Mouse (Mus musculus) bone marrow, adult 2 months (tissue): ENCODE data around the gene Sox13. TPM values are rescaled to one million over a fixed set of nuclear protein-coding genes. Genes with fewer than 3 reads are reported as not detected.

ENCODE experiments used
- H3K27ac ChIP-seq: fragments of 200-500 bp; 2 replicates; pipeline ENCODE4 v1.5.1; 2012; ENCODE audit warnings: low read depth, mild to moderate bottlenecking, control low read depth, inconsistent platforms, low read length; ENCODE audit not compliant: control insufficient read depth, poor library complexity, insufficient read depth
- H3K4me1 ChIP-seq: fragments of 200-500 bp; 2 replicates; pipeline ENCODE4 v1.6.1; 2011; ENCODE audit warnings: low read length; ENCODE audit not compliant: control insufficient read depth, insufficient read depth
- H3K4me3 ChIP-seq: fragments of 200-500 bp; replicated peaks from 2 replicates; pipeline ENCODE3; 2011; ENCODE audit warnings: mild to moderate bottlenecking, low read depth, low read length, control low read depth; ENCODE audit not compliant: control insufficient read depth
- CTCF ChIP-seq: fragments of 200-500 bp; IDR thresholded peaks from 2 replicates; pipeline ENCODE4 v1.5.1; 2011; ENCODE audit warnings: low read length, control low read depth; ENCODE audit not compliant: control insufficient read depth, insufficient read depth
- POLR2A ChIP-seq: fragments of 200-500 bp; IDR thresholded peaks from 2 replicates; pipeline ENCODE4 v1.6.1; 2011; ENCODE audit warnings: low read depth, mild to moderate bottlenecking, control low read depth, low read length, borderline replicate concordance; ENCODE audit not compliant: control insufficient read depth
- WGBS: fragments of 180-500 bp; shearing (Covaris S2); methylation state at CpG from one replicate; pipeline ENCODE4 v1.1.7; 2018; 5-methylcytosine and 5-hydroxymethylcytosine counted together
- polyA plus RNA-seq: library from polyadenylated mRNA; stranded (reverse); fragments of >200 nt; gene quantifications from 2 replicates; pipeline ENCODE4 v1.2.4, GENCODE M21; 2011; ENCODE audit warnings: low replicate concordance; ENCODE audit not compliant: missing spikeins, insufficient read depth, insufficient read length

Sox13 gene
- polyA plus RNA-seq: 1.1 and 3.1 TPM in 2 replicates

- H3K27ac ChIP-seq: no peak within 1 kb of the TSS; the same call in 1 of the 2 replicates
- WGBS: under 1% methylated on average over 125 of the region's 128 CpGs
Measured at GRCm38 (mm10) chr1:133423543-133424480, at the start of gene Sox13. Sox13 (minus strand) TSS chr1:133424377.

GRCm38 (mm10) chr1:133471556-133471955, 47.4 kb upstream of the Sox13 start:
- no peaks in the 10 kb centered on the region; the same call in 1 of the 2 replicates for H3K4me1 ChIP-seq
- TF ChIP-seq POLR2A (no peak), CTCF (no peak)
- no peak overlapping the region for H3K4me3 ChIP-seq
- no peak overlapping the region for H3K27ac ChIP-seq
- 17% methylated on average over 2 of the region's 2 CpGs for WGBS

More at GRCm38 (mm10) chr1:133423543-133424480, at the start of gene Sox13:
- TF ChIP-seq CTCF (no peak), POLR2A (no peak)
- H3K4me1 ChIP-seq: no peaks in the 10 kb centered on the region
- H3K4me3 ChIP-seq: peak within 1 kb of the TSS; percentile 8

- H3K4me1 ChIP-seq: no peaks in the 10 kb centered on the region; the same call in 1 of the 2 replicates
- no peak for TF ChIP-seq POLR2A
- no peak for TF ChIP-seq CTCF
- 63% methylated on average over 7 of the region's 7 CpGs for WGBS
- no peak overlapping the region for H3K27ac ChIP-seq
- no peak overlapping the region for H3K4me3 ChIP-seq
Measured at GRCm38 (mm10) chr1:133471086-133471485, 46.9 kb upstream of the Sox13 start.

- 74% methylated on average over 10 of the region's 10 CpGs for WGBS
- no peak overlapping the region for H3K27ac ChIP-seq
- no peak for TF ChIP-seq CTCF
- no peak for TF ChIP-seq POLR2A
Measured at GRCm38 (mm10) chr1:133470242-133471025, 46.3 kb upstream of the Sox13 start.

GRCm38 (mm10) chr1:133469213-133469612, 45.0 kb upstream of the Sox13 start:
- Histone ChIP-seq H3K27ac (no peak overlapping the region), H3K4me3 (no peak overlapping the region), H3K4me1 (no peaks in the 10 kb centered on the region)
- TF ChIP-seq CTCF: no peak
- no peak for TF ChIP-seq POLR2A
- WGBS: 82% methylated on average over 4 of the region's 4 CpGs

More at GRCm38 (mm10) chr1:133470242-133471025, 46.3 kb upstream of the Sox13 start:
- no peak overlapping the region for H3K4me3 ChIP-seq
- H3K4me1 ChIP-seq: no peaks in the 10 kb centered on the region; the same call in 1 of the 2 replicates

GRCm38 (mm10) chr1:133468751-133469150, 44.6 kb upstream of the Sox13 start:
- no peaks in the 10 kb centered on the region for H3K4me1 ChIP-seq
- TF ChIP-seq POLR2A (no peak), CTCF (no peak)
- H3K27ac ChIP-seq: no peak overlapping the region
- 66% methylated on average over 6 of the region's 6 CpGs for WGBS
- H3K4me3 ChIP-seq: no peak overlapping the region

- TF ChIP-seq POLR2A (no peak), CTCF (no peak)
- 78% methylated on average over 8 of the region's 8 CpGs for WGBS
- Histone ChIP-seq H3K4me1 (no peaks in the 10 kb centered on the region), H3K27ac (no peak overlapping the region), H3K4me3 (no peak overlapping the region)
Measured at GRCm38 (mm10) chr1:133467905-133468304, 43.7 kb upstream of the Sox13 start.

- Histone ChIP-seq H3K4me1 (no peaks in the 10 kb centered on the region), H3K27ac (no peak overlapping the region), H3K4me3 (no peak overlapping the region)
- 79% methylated on average over 5 of the region's 5 CpGs for WGBS
- TF ChIP-seq CTCF (no peak), POLR2A (no peak)
Measured at GRCm38 (mm10) chr1:133463138-133463537, 39.0 kb upstream of the Sox13 start.
